Mouse (Mus musculus) yolk sac, embryonic 10.5 days (tissue): ENCODE measurements around the gene Tubb4a.
"Not testable (repeated sequence)": the region's sequence is repeated elsewhere in the genome, so short reads cannot be mapped to it uniquely, and the experiment has no call there.

Source experiments
- DNase-seq: peaks from one replicate; pipeline ENCODE4 v3.0.0-alpha.2; 2017; ENCODE audit warnings: low spot score

The Tubb4a gene

GRCm38 (mm10) chr17:57087049-57087832 is at the start of gene Tubb4a:
TSS of gene Tubb4a (minus strand) at chr17:57087782.
- DNase-seq: no peak

- DNase-seq: no peak
Measured at GRCm38 (mm10) chr17:57135635-57136034, 48.1 kb upstream of the Tubb4a start.

GRCm38 (mm10) chr17:57134693-57135092 is 47.1 kb upstream of the Tubb4a start:
- DNase-seq: no peak

- not testable (repeated sequence) for DNase-seq
Measured at GRCm38 (mm10) chr17:57134021-57134420, 46.4 kb upstream of the Tubb4a start.

DNA sequence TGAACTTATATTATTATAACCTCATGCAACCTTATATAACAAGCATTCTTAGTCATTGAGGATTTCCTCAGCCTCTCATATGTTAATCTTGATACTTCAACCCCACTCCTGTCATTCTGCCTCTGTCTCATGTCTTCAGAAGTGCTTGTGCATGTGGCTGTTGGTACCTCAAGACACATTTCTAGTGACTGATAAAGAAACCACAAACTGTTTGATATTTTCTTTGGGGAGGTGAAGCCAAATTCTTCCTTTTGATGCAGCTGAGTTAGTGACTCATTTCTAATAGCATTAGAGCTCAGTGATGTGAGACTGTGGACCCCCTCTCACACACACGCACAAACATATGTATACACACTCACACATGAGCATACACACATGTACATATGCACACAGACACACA is 44.2 kb upstream of the Tubb4a start:
- DNase-seq: no peak

- no peak for DNase-seq
Measured at GRCm38 (mm10) chr17:57125853-57126622, 38.5 kb upstream of the Tubb4a start.

DNA sequence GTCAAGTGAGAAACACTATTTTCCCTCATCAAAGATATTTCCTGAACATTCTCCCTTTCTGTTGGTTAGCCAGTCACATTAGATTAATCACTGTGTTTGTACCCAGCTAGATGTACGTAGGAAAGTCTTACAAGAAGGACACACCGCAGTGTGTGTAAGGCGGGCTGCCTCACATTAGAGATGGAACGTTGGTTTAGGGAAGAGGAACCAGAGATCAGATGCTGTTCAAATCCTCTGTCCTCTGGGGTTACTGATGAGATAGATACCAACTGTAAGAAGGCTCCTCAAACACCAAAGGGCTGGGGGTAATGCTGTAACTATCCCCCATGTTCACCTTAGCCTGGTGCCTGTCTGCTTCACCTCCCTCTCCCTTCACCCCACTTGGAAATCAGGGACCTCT is 37.2 kb upstream of the Tubb4a start:
- no peak for DNase-seq

DNA sequence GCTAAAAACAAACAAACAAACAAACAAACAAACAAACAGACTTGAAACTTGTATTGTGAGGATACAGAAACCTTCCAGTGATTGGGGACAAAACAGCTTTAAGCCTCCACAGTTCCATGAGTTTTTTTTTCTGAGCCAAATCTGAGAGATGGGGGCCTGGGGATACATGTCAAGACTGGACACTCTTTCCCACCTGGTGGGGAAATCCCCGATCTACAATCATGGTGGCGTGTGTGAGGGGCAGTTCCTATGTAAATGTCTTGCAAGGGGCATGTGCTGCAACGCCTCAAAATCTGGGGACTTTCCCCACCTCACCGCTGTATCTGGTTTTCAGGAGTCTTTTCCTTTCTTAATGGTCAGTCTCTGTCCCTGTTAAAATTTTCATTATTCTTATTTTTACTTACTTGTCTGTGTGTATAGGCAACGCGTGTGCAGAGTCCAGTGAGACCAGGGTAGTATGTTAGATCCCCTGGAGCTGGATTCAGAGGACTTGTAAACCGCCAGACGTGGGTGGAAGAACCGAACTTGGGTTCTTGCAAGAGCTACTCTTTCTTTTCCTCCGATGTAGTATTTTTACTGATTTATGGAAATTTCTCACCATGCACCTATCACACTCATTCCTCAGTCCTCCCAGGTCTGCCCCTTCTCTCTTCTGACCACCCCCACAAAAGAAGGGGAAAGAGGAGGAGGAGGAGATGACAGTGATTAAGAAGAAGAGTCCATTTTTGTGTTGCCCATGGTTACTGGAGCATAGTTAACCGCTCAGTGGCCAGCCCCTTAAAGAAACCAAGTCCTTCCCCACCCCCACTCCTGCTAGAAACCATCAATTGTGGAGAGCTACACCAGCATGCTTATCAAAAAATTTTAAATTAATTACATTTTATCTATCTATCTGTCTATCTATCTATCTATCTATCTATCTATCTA is 35.9 kb upstream of the Tubb4a start:
- DNase-seq: no peak

GRCm38 (mm10) chr17:57121856-57122255 is 34.3 kb upstream of the Tubb4a start:
- DNase-seq: no peak

DNA sequence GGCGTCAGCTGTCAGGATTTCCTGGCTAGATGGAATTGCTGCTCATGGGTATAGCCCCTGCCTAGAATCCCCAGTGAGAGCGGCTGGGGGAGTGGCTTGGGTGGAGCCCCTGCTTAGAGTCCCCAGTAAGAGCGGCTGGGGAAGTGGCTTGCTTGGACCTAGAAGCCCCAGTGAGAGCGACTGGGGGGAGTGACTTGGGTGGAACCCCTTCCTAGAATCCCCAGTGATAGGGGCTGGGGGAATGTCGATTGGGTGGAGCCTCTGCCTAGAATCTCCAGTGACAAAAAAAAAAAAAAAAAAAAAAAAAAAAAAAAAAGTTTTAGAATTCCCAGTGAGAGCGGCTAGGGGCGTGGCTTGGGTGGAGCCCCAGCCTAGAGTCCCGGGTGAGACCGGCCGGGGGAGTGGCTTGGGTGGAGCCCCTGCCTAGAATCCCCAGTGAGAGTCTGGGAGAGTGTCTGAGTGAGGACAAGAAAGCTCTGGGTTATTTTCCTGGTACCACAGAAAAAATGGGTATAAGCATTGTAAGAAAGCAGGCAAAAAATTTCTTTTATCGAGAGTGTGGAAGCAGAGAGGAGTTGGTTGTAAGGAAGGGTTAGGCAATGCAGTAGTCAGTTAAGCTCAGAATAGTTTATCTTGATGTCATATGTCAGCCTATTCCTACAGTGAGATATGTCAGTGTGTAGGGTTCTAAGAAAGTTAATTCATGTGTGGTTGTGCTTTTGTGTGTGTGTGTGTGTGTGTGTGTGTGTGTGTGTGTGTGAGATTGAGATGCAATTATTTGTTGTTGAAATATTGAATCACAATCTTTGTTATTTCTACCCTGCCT is 31.2 kb upstream of the Tubb4a start:
- peak; percentile 30 for DNase-seq

DNA sequence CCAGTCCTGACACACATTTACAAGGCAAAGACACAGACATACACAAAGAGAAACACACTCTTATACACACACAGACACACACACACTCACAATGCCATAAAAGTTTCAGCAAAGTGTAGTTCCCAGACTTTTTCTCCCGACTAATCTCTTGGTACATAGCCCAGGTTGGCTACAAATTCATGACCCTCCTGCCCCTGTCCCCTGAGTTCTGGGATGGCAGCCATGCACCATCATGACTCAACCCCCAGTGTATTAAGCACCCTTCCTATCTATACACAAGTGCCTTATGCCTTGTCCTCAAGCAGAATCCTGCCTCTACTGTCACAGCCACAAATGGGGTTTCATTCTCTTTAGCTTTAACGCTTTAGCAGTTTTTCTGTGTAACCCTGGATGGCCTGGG is 29.2 kb upstream of the Tubb4a start:
- DNase-seq: no peak

DNA sequence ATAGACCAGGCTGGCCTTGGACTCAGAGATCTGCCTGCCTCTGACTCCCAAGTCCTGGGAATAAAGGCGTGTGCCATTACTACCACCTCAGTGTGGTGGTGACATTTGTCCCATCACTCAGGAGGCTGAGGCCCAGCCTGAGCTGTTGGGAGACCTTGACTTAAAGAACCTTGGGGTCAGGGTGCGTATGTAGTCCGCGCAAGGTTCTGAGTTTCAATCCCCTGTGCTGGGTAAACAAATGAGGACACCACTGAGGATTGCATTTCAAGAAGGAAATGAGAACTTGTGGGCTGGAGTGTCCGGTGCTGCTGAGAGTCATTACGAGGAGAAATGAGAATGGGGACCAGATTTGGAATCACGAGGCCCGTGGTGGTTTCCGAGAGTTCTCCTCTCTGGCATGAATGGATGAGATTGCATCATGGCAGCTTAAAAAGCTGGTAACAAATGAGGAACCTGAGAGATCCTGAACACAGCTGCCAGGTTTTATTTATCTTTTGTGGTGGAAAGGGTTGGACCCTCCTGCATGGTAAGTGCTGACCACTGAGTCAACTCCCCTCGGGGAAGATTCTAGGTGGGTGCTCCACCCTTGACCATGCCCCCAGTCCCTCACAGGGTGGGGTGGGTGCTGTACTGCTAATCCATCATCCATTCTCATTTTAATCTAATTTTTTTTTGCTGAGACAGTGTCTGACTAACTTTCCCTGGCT is 25.3 kb upstream of the Tubb4a start:
- DNase-seq: no peak

DNA sequence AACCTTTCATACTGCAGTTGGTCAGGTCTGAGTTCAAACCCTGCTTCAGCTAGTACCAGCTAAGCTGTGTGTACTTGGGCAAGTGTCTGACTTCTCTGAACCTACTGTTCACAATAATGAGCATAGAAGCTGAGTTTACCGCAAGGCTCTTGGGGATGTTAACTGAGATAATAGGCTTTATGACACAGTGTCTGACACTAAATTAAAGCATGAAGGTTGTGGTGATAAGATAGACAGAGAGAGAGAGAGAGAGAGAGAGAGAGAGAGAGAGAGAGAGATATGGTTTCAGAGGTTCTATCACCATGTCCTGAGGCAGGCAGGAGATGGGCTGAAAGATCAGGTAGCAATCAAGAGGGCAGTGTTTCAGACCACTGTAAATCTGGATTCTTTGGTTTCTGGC is 22.4 kb upstream of the Tubb4a start:
- no peak for DNase-seq

DNA sequence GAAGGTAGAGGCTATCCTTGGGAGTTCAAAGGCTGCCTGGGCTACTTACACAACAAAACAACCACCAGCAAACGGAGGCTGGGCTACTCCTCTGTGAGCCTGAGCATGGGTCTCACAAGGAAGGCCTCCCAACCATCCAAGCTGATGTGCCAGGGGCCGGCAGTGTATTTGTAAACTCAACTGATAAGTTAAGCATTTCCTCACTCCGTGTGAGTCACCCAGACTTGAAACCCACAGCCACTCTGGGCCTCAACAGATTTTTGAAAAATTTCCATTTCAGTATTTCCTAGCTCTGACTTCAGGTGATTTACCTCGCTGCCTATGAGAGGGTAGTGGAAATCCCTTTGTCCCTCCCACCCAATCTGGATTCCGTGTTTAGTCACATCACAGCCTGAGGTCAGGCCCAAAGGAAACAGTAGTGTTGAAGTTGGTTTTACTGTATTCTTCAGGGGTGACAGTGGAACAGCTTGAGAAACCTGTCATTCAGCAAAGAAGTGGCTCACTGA is 21.1 kb upstream of the Tubb4a start:
- DNase-seq: no peak

- no peak for DNase-seq
Measured at GRCm38 (mm10) chr17:57108040-57108665, 20.6 kb upstream of the Tubb4a start.

DNA sequence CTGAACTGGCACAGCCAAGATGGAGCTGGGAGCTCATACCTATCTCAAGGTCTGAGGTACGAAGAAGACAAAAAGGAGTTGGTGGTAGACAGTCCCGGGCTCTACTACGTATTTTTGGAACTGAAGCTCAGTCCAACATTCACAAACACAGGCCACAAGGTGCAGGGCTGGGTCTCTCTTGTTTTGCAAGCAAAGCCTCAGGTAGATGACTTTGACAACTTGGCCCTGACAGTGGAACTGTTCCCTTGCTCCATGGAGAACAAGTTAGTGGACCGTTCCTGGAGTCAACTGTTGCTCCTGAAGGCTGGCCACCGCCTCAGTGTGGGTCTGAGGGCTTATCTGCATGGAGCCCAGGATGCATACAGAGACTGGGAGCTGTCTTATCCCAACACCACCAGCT is 19.5 kb upstream of the Tubb4a start:
- DNase-seq: no peak

- no peak for DNase-seq
Measured at GRCm38 (mm10) chr17:57106035-57106368, 18.4 kb upstream of the Tubb4a start.

- peak; percentile 49 for DNase-seq
Measured at GRCm38 (mm10) chr17:57105181-57106034, 17.8 kb upstream of the Tubb4a start, which contains the start of gene Tnfsf9. TSS of gene Tnfsf9 (plus strand) at chr17:57105325.

DNA sequence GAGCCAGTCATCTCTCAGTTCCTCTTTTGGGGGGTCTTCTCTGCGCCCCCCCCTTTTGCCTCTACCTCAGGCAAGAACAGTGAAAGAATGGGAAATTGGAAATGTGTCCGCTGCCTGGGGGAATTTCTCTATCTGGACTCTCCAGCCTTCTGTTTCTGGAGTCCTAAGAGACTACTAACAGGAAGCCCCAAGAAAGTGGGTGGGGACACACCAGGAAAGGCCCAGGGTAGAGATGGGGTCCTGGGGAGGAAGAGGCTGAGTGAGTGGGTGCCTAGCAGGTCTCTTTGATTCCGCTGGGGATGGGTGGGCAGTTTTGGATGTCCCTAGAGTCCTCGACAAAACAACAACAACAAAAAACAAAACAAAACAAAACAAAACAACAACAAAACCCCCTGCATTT is 16.9 kb upstream of the Tubb4a start:
- DNase-seq: no peak
